Mouse (Mus musculus) forebrain, postnatal 0 days (tissue): ENCODE data around the gene Plekha6. TPM values are rescaled to one million over a fixed set of nuclear protein-coding genes. Genes with fewer than 3 reads are reported as not detected.

Source experiments
- ATAC-seq: fragments of 200-750 bp; cut with Nextera tagmentation; 2 replicates; pipeline ENCODE4 v1.8.0; 2017; ENCODE audit warnings: mild to moderate bottlenecking, moderate library complexity
- DNase-seq: peaks from one replicate; pipeline ENCODE4 v3.0.0-alpha.2; 2015
- H3K27ac ChIP-seq: fragments of 300-500 bp; sonication (generic); 2 replicates; pipeline ENCODE4 v1.5.1; 2014; ENCODE audit warnings: low read depth, mild to moderate bottlenecking, antibody characterized with exemption, low read length, moderate library complexity, mixed read lengths
- H3K27me3 ChIP-seq: fragments of 300-500 bp; sonication (generic); 2 replicates; pipeline ENCODE4 v1.6.1; 2014; ENCODE audit warnings: mild to moderate bottlenecking, low read length, mixed read lengths; ENCODE audit not compliant: insufficient read depth
- H3K36me3 ChIP-seq: fragments of 300-500 bp; sonication (generic); 2 replicates; pipeline ENCODE4 v1.6.1; 2014; ENCODE audit warnings: mild to moderate bottlenecking, moderate library complexity; ENCODE audit not compliant: insufficient read depth
- H3K4me1 ChIP-seq: fragments of 300-500 bp; sonication (generic); 2 replicates; pipeline ENCODE4 v1.6.1; 2014; ENCODE audit warnings: antibody characterized with exemption; ENCODE audit not compliant: insufficient read depth
- H3K4me2 ChIP-seq: fragments of 300-500 bp; sonication (generic); 2 replicates; pipeline ENCODE4 v1.6.1; 2014; ENCODE audit warnings: low read depth, mild to moderate bottlenecking, moderate library complexity
- H3K4me3 ChIP-seq: fragments of 300-500 bp; sonication (generic); 2 replicates; pipeline ENCODE4 v1.5.1; 2014; ENCODE audit warnings: low read depth, low read length, mixed read lengths
- H3K9ac ChIP-seq: fragments of 300-500 bp; sonication (generic); 2 replicates; pipeline ENCODE4 v1.6.1; 2014; ENCODE audit warnings: mild to moderate bottlenecking
- H3K9me3 ChIP-seq: fragments of 300-500 bp; sonication (generic); 2 replicates; pipeline ENCODE4 v1.6.1; 2016; ENCODE audit warnings: low read length
- CTCF ChIP-seq: sonication (generic); IDR thresholded peaks from 2 replicates; pipeline ENCODE4 v1.5.1; 2016; ENCODE audit warnings: antibody characterized with exemption, control low read depth, low read depth
- WGBS: fragments of 180-500 bp; shearing (Covaris S2); extraction: QIAGEN DNeasy Blood & Tissue Kit; methylation state at CpG from one replicate; pipeline ENCODE4 v1.1.7; 2014; 5-methylcytosine and 5-hydroxymethylcytosine counted together
- polyA plus RNA-seq: library from polyadenylated mRNA; unstranded; fragments of >200 nt; fragmentation: Nextera tagmentation; extraction: Ambion mirVana; gene quantifications from 2 replicates; pipeline ENCODE4 v1.2.1, GENCODE M21; 2015
- total RNA-seq: library from RNA; depleted of rRNA; stranded (reverse); fragments of >200 nt; gene quantifications from 2 replicates; pipeline ENCODE4 v1.2.3, GENCODE M21; 2014

The Plekha6 gene
- total and polyA plus RNA-seq, 2 experiments from 2014 or later, result 5.7 to 28.6 TPM

DNA sequence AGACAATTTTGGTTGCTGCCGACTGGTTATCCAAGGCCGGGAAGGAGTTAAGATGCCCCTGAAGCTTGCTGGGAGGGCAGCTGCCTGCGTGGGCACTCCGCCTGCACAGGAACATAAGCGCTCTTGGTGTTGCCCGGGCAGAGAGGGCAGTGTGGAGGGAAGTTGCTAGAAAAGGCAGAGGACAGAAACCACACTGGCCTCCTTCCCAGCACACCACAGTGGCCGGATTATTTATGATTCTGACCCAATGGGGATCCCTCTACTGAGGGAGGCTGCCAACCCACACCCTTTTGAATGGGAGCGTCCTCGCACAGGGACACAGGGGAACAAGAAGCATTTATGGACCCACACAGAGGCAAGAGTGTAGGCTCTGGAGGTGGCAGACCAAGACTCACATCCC lies 7.3 kb downstream of the Plekha6 start:
- no peak overlapping the region for H3K4me2 ChIP-seq
- H3K27me3 ChIP-seq, result no peaks in the 10 kb centered on the region; the same call in 1 of the 2 replicates
- H3K36me3 ChIP-seq, result no peaks in the 10 kb centered on the region
- WGBS, result 74% methylated on average over 9 of the region's 9 CpGs
- no peak for TF ChIP-seq CTCF
- peak; percentile 54 for ATAC-seq
- no peak overlapping the region for H3K4me3 ChIP-seq
- H3K9me3 ChIP-seq, result no peaks in the 10 kb centered on the region
- no peaks in the 10 kb centered on the region for H3K4me1 ChIP-seq
- no peak for DNase-seq
- H3K9ac ChIP-seq, result no peak overlapping the region
- H3K27ac ChIP-seq, result no peak overlapping the region

DNA sequence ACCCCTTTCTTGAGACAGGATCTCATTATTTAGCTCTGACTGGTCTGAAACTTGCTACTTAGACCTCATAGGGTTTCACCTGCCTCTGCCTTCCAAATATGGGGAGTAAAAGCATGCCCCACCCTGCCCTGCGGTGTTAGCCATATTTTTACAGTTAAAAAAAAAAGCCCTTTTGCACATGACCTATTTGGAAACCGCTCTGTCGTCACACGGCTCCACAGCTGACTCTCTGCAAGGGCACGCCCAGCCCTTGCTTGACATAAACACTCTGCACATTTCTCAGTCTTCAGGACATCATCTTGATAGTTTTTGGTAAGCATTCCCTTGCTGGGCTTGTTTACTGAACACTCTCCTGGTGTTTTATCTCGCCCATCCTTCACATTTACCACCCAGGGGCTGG lies 11.1 kb downstream of the Plekha6 start:
- DNase-seq (no peak), ATAC-seq (no peak)
- Histone ChIP-seq H3K4me1 (0 out of 2 replicates have a peak, but pooled peaks cover 4% of the 10 kb centered on the region), H3K27me3 (no peaks in the 10 kb centered on the region), H3K4me3 (no peak overlapping the region), H3K36me3 (no peaks in the 10 kb centered on the region), H3K27ac (no peak overlapping the region), H3K9ac (no peak overlapping the region), H3K9me3 (no peaks in the 10 kb centered on the region), H3K4me2 (no peak overlapping the region)
- TF ChIP-seq CTCF, result no peak
- WGBS, result 81% methylated on average over 6 of the region's 6 CpGs

DNA sequence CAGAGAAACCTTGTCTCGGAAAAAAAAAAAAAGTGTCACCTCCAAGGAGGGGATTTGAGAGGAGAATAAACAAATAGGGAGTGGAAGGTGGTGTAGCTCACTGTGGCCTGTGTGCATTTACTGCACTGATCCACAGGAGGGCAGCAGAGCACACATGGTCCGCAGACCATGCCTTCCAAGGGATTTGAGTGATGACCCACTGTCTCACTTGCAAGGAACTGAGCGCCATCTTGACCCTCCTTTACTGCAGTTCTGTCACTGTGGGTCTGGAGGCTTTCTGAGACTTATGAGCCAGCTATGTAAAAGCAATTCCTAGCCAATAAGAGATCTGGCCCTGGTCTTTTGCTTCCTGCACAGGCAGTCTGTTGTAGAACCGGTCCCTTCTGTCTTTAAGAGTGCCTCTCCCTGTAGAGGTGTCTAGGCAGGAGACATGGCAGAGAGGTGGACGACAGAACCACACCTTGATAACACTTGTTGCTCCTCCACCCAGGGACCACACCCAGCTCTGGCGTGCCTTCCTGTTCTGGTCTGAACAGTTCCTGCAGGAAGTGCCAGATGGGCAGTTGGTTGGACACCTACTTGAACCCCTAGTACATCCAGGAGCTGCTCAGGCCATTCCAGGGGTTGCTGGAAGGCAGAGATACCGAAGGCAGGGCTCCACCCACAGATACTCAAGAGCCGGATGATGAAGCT lies 13.6 kb downstream of the Plekha6 start:
- peak; percentile 96 for TF ChIP-seq CTCF
- ATAC-seq (no peak), DNase-seq (peak; percentile 85)
- Histone ChIP-seq H3K9me3 (no peaks in the 10 kb centered on the region), H3K4me2 (no peak overlapping the region), H3K36me3 (no peaks in the 10 kb centered on the region), H3K27ac (no peak overlapping the region), H3K9ac (no peak overlapping the region), H3K4me3 (no peak overlapping the region), H3K4me1 (0 out of 2 replicates have a peak, but pooled peaks cover 4% of the 10 kb centered on the region), H3K27me3 (no peaks in the 10 kb centered on the region)
- 48% methylated on average over 8 of the region's 8 CpGs for WGBS

DNA sequence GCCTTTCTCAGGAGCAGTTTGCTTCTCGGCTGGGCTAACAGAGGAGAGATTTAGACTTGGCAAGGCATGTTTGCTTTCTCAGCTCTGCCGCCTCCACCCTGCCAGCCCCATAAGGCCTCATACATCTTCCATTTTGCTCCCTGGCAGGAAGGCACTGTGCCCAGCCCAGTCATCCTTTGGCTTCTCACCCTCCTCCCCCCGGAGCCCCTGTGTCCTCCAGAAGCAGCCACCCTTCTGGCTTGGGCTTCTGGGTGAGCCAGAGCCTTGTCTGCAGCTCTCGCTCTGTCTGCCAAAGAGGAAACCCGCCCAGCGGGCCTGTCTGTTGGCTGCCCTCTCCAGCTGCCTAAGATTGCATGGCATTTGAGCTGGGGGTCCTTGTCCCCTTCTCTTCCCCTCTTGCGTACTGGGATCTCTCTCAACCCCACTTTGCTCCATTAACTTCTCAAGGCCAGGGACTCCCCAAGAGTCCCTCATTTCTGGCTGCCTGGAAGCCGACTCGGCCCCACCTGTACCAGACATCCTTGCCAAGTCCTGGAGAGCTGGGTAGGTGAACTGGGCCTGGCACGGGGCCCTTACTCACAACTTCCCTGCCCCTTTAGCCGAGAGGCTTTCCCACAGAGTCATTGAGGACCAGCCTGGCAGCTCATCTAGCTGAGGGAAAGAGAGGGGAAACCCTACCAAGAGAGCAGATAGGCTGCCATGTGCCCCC lies 14.9 kb downstream of the Plekha6 start:
- TF ChIP-seq CTCF, result no peak
- Histone ChIP-seq H3K9me3 (no peaks in the 10 kb centered on the region), H3K9ac (no peak overlapping the region), H3K4me1 (peaks cover 14% of the 10 kb centered on the region), H3K27me3 (no peaks in the 10 kb centered on the region), H3K27ac (0 out of 2 replicates have a peak overlapping the region, but pooled peaks have one; percentile 40), H3K4me3 (no peak overlapping the region), H3K4me2 (no peak overlapping the region), H3K36me3 (no peaks in the 10 kb centered on the region)
- DNase-seq, result peak; percentile 71
- peak; percentile 38 for ATAC-seq
- WGBS, result 47% methylated on average over 11 of the region's 11 CpGs

DNA sequence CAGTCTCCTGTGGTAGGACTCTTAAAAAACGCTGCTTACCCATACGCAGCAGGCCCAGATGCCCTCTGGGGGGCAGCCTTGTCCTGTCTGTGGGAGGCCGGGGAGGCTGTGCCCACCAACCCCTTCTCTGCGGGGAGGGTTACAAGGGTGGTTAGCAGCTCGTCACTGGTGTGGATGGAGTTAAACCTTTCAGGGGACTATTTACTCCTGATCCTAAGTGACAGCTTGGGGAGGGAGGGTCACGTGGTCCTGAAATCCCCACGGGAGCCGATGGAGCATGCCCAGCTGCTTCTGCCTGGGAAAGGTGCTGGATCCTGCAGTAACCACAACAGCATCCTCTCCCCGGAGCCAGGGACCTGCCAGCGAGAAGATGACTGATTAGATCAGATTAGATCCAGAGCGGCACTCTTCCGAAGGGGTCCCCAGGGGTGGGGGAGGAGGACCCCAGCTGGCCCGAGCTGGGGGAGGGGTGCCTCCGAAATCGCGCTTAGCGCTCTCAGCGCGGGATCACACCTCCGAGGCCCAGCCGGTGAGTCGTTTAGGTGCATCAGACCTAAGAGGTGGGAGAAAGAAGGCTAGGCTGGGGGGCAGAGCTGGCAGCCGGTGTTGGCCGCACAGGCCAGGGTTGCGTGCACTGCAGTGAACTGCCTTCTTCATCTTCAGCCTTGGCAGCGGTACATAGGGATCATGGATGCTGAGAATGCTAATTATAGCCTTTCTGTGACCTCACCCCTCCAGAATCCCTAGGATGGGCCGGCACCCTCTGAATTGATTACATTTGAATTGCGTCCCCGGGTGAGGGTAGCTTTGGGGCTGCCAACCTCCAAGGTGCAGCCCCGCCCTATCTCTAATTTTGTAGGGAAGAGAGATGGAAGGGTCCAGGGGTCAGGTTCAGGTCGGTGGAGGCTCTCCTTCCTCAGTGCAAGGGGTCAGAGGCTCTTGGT lies 17.3 kb downstream of the Plekha6 start:
- no peaks in the 10 kb centered on the region for H3K9me3 ChIP-seq
- no peaks in the 10 kb centered on the region for H3K36me3 ChIP-seq
- WGBS, result under 1% methylated on average over 31 of the region's 31 CpGs

DNA sequence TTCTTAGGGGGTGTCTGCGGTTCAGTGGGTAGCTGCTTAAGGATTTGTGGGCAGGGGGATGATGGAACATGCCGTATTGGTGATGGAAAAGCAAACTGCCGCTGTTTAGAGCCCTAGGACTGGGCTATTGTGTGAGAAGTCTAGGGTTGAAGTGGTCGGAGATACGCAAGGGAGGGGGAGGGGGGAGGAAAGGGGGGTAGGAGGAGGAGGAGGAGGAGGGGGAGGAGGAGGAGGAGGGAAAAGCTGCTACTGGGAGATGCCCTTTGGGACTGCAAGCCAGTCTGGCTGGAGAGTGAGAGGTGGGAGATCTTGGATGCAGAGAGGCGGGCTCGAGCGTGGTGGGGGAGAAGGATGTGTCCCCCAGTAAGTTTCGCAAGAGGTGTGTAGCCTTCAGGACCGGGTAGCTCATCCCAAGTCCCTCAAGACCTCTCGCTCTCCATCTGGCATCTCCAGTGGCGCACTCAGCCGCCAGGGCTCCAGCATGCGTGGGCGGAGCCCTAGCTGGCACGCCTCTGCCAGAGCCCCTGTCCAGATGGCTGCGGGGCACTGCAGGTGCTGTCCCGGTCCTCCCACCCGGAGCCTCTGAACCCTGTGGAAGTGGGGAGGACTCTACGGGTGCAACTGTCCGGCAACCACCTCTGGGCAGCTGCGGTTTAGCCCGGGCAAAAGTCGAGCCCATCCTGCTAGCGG lies 18.2 kb downstream of the Plekha6 start:
- TF ChIP-seq CTCF, result peak; percentile 43
- ATAC-seq, result peak; percentile 23; the same call in 1 of the 2 replicates
- Histone ChIP-seq H3K9me3 (no peaks in the 10 kb centered on the region), H3K27ac (peak overlapping the region; percentile 79), H3K27me3 (no peaks in the 10 kb centered on the region), H3K4me2 (peak overlapping the region; percentile 67), H3K4me3 (peak overlapping the region; percentile 49), H3K36me3 (no peaks in the 10 kb centered on the region), H3K4me1 (peaks cover 14% of the 10 kb centered on the region), H3K9ac (peak overlapping the region; percentile 67)
- under 1% methylated on average over 25 of the region's 25 CpGs for WGBS
- DNase-seq, result peak; percentile 75

More for the DNA sequence above, 17.3 kb downstream of the Plekha6 start:
- DNase-seq, result peak; percentile 91
- H3K9ac ChIP-seq, result peak overlapping the region; percentile 67
- peak overlapping the region; percentile 79 for H3K27ac ChIP-seq
- peaks cover 14% of the 10 kb centered on the region for H3K4me1 ChIP-seq
- TF ChIP-seq CTCF, result peak; percentile 95
- peak; percentile 85 for ATAC-seq
- peak overlapping the region; percentile 49 for H3K4me3 ChIP-seq
- H3K27me3 ChIP-seq, result no peaks in the 10 kb centered on the region
- peak overlapping the region; percentile 67 for H3K4me2 ChIP-seq
